ENCODE assay signal across 8 mouse cellular contexts in genomic region chr11:94990102-94990748, GRCm38 (mm10). TPM values are rescaled to one million over a fixed set of nuclear protein-coding genes. Genes with fewer than 3 reads are reported as not detected.
A peak's percentile ranks its signal among the peaks of the same experiment; 100 is the strongest.
DNase-seq lines count a peak whose midpoint lies in the region; ATAC-seq and TF ChIP-seq lines count a peak whose summit lies in the region.

No protein-coding gene starts in this region.

- TF ChIP-seq POLR2A in embryonic fibroblast, embryonic 13.5 days (IDR thresholded peaks at IDR 0.05; ENCODE audit: low read depth, low read length): no peak
- no peak for TF ChIP-seq POLR2A in olfactory bulb, adult 2 months (IDR thresholded peaks at IDR 0.05; ENCODE audit: insufficient read depth, low read depth, low read length)

- H3K4me2 ChIP-seq in lung, embryonic 16.5 days (ENCODE audit: low read depth, low read length): peak overlapping the region; percentile 96

- no peak for ATAC-seq in lung, embryonic 16.5 days (ENCODE audit: low read depth)

- no peak for TF ChIP-seq CTCF in embryonic fibroblast, embryonic 13.5 days (IDR thresholded peaks at IDR 0.05; ENCODE audit: borderline replicate concordance, insufficient read depth, low read length)
- TF ChIP-seq CTCF in olfactory bulb, adult 2 months (IDR thresholded peaks at IDR 0.05; ENCODE audit: insufficient read depth, low read depth, low read length): no peak

- H3K4me3 ChIP-seq in lung, embryonic 16.5 days (ENCODE audit: low read length): peak overlapping the region; percentile 89
- peak overlapping the region; percentile 31 for H3K4me3 ChIP-seq in embryonic fibroblast, embryonic 13.5 days (ENCODE audit: insufficient read depth, low read length)
- peak overlapping the region; percentile 83 for H3K4me3 ChIP-seq in limb, embryonic 10.5 days
- H3K4me3 ChIP-seq in olfactory bulb, adult 2 months (ENCODE audit: insufficient read depth, low read depth, low read length): peak overlapping the region; percentile 92

- H3K9ac ChIP-seq in lung, embryonic 16.5 days (ENCODE audit: low read length): peak overlapping the region; percentile 93

- no peaks in the 10 kb centered on the region for H3K27me3 ChIP-seq in lung, embryonic 16.5 days (ENCODE audit: control insufficient read depth, insufficient read depth, low read depth, low read length)
- H3K27me3 ChIP-seq in limb, embryonic 10.5 days (ENCODE audit: low read depth, poor library complexity, severe bottlenecking): no peaks in the 10 kb centered on the region

- 43% methylated on average over 6 of the region's 6 CpGs for WGBS in lung, embryonic 16.5 days
- 54% methylated on average over 6 of the region's 6 CpGs for WGBS in limb, embryonic 10.5 days
- WGBS in olfactory bulb, adult 2 months: 32% methylated on average over 6 of the region's 6 CpGs

- intact Hi-C loops in left cerebral cortex, postnatal 36 days (cut with DNase I): loop anchor here (5.0 kb wide), 1 partner anchor 52 kb away; the partner anchor contains the start of gene Pdk2

- DNase-seq in lung, postnatal 25 days (ENCODE audit: low spot score): no peak
- no peak for DNase-seq in limb, embryonic 10.5 days (ENCODE audit: low spot score)
- no peak for DNase-seq in urinary bladder, adult 18-20 months (ENCODE audit: low spot score in 2 of 2)
- DNase-seq in left cerebral cortex, postnatal 36 days (ENCODE audit: low spot score in 2 of 2): no peak
- no peak for DNase-seq in right cerebral cortex, postnatal 25 days

- no peaks in the 10 kb centered on the region for H3K36me3 ChIP-seq in lung, embryonic 16.5 days (ENCODE audit: control insufficient read depth, insufficient read depth, low read length)
- peaks cover 14% of the 10 kb centered on the region for H3K36me3 ChIP-seq in limb, embryonic 10.5 days

- H3K4me1 ChIP-seq in lung, embryonic 16.5 days (replicated peaks; ENCODE audit: control insufficient read depth, insufficient read depth, low read length): peaks cover 53% of the 10 kb centered on the region
- peaks cover 10% of the 10 kb centered on the region for H3K4me1 ChIP-seq in embryonic fibroblast, embryonic 13.5 days (ENCODE audit: control insufficient read depth, insufficient read depth, low read length)
- peaks cover 86% of the 10 kb centered on the region for H3K4me1 ChIP-seq in limb, embryonic 10.5 days
- peaks cover 38% of the 10 kb centered on the region for H3K4me1 ChIP-seq in olfactory bulb, adult 2 months (ENCODE audit: control insufficient read depth, insufficient read depth, low read length)

- H3K9me3 ChIP-seq in lung, embryonic 16.5 days (ENCODE audit: control insufficient read depth, low read length): no peaks in the 10 kb centered on the region
- no peaks in the 10 kb centered on the region for H3K9me3 ChIP-seq in limb, embryonic 10.5 days (replicated peaks)

- H3K27ac ChIP-seq in lung, embryonic 16.5 days (ENCODE audit: low read length): peak overlapping the region; percentile 94
- H3K27ac ChIP-seq in embryonic fibroblast, embryonic 13.5 days (ENCODE audit: insufficient read depth, low read length): peak overlapping the region; percentile 85
- H3K27ac ChIP-seq in limb, embryonic 10.5 days: peak overlapping the region; percentile 95
- peak overlapping the region; percentile 99 for H3K27ac ChIP-seq in olfactory bulb, adult 2 months (ENCODE audit: insufficient read depth, low read depth, low read length)

RNA-seq across cellular contexts. Expression of gene Ppp1r9b, which starts 0.6 kb away (rescaled TPM):
- 8.2 and 8.3 TPM in 2 replicates for polyA plus RNA-seq in lung, embryonic 16.5 days (2015; fragmentation: Nextera tagmentation; extraction: Ambion mirVana)
- polyA plus RNA-seq in embryonic fibroblast, embryonic 13.5 days (2011; ENCODE audit: insufficient read length, low read depth, missing spikeins): 44.3 and 61.7 TPM in 2 replicates
- 9.9 and 10.8 TPM in 2 replicates for polyA plus RNA-seq in limb, embryonic 10.5 days (2016; fragmentation: Nextera tagmentation; extraction: Ambion mirVana)
- polyA plus RNA-seq in olfactory bulb, adult 2 months (2012; ENCODE audit: insufficient read depth, insufficient read length, low replicate concordance, missing spikeins): 129 TPM in 1 of 2 replicates, not detected in the other
- 100 to 1,000 TPM; 700 to 743 TPM for total RNA-seq in left cerebral cortex, postnatal 36 days (2021)

RNA-seq across cellular contexts. Expression of gene Sgca, which starts 14.1 kb away (rescaled TPM):
- 1.3 and 1.4 TPM in 2 replicates for polyA plus RNA-seq in lung, embryonic 16.5 days (2015; fragmentation: Nextera tagmentation; extraction: Ambion mirVana)
- not detected in 2 replicates for polyA plus RNA-seq in embryonic fibroblast, embryonic 13.5 days (2011; ENCODE audit: insufficient read length, low read depth, missing spikeins)
- 0.23 TPM in 1 of 2 replicates, not detected in the other for polyA plus RNA-seq in limb, embryonic 10.5 days (2016; fragmentation: Nextera tagmentation; extraction: Ambion mirVana)
- polyA plus RNA-seq in olfactory bulb, adult 2 months (2012; ENCODE audit: insufficient read depth, insufficient read length, low replicate concordance, missing spikeins): not detected in 2 replicates
- total RNA-seq in left cerebral cortex, postnatal 36 days (2021): under 1 TPM; 0.50 to 0.69 TPM

RNA-seq across cellular contexts. Expression of gene Samd14, which starts 19.5 kb away (rescaled TPM):
- polyA plus RNA-seq in lung, embryonic 16.5 days (2015; fragmentation: Nextera tagmentation; extraction: Ambion mirVana): 13.4 and 14.0 TPM in 2 replicates
- polyA plus RNA-seq in embryonic fibroblast, embryonic 13.5 days (2011; ENCODE audit: insufficient read length, low read depth, missing spikeins): 11.6 and 14.2 TPM in 2 replicates
- 29.7 and 39.2 TPM in 2 replicates for polyA plus RNA-seq in limb, embryonic 10.5 days (2016; fragmentation: Nextera tagmentation; extraction: Ambion mirVana)
- polyA plus RNA-seq in olfactory bulb, adult 2 months (2012; ENCODE audit: insufficient read depth, insufficient read length, low replicate concordance, missing spikeins): not detected in 2 replicates
- 10 to 100 TPM; 24.3 to 30.2 TPM for total RNA-seq in left cerebral cortex, postnatal 36 days (2021)

RNA-seq across cellular contexts. Expression of gene Hils1, which starts 22.8 kb away (rescaled TPM):
- polyA plus RNA-seq in lung, embryonic 16.5 days (2015; fragmentation: Nextera tagmentation; extraction: Ambion mirVana): not detected in 2 replicates
- not detected in 2 replicates for polyA plus RNA-seq in embryonic fibroblast, embryonic 13.5 days (2011; ENCODE audit: insufficient read length, low read depth, missing spikeins)
- not detected in 2 replicates for polyA plus RNA-seq in limb, embryonic 10.5 days (2016; fragmentation: Nextera tagmentation; extraction: Ambion mirVana)
- polyA plus RNA-seq in olfactory bulb, adult 2 months (2012; ENCODE audit: insufficient read depth, insufficient read length, low replicate concordance, missing spikeins): not detected in 2 replicates
- total RNA-seq in left cerebral cortex, postnatal 36 days (2021): not detected

RNA-seq across cellular contexts. Expression of gene Pdk2, which starts 50.9 kb away (rescaled TPM):
- polyA plus RNA-seq in lung, embryonic 16.5 days (2015; fragmentation: Nextera tagmentation; extraction: Ambion mirVana): 37.3 and 43.3 TPM in 2 replicates
- polyA plus RNA-seq in embryonic fibroblast, embryonic 13.5 days (2011; ENCODE audit: insufficient read length, low read depth, missing spikeins): 8.6 and 10.0 TPM in 2 replicates
- polyA plus RNA-seq in limb, embryonic 10.5 days (2016; fragmentation: Nextera tagmentation; extraction: Ambion mirVana): 9.8 and 21.2 TPM in 2 replicates
- polyA plus RNA-seq in olfactory bulb, adult 2 months (2012; ENCODE audit: insufficient read depth, insufficient read length, low replicate concordance, missing spikeins): not detected in 2 replicates
- total RNA-seq in left cerebral cortex, postnatal 36 days (2021): 100 to 1,000 TPM; 104 to 110 TPM

Comparison
In these comparisons a context has a peak if more than half of its experiments do, and no peak if none do; other contexts are left out.
1. H3K4me3 ChIP-seq: peak in every context shown above with its lines; median percentile 92 in olfactory bulb, adult 2 months; 89 in lung, embryonic 16.5 days; 83 in limb, embryonic 10.5 days; 31 in embryonic fibroblast, embryonic 13.5 days.